2 mouse cellular contexts compared by ENCODE assay signal in the genomic region with DNA sequence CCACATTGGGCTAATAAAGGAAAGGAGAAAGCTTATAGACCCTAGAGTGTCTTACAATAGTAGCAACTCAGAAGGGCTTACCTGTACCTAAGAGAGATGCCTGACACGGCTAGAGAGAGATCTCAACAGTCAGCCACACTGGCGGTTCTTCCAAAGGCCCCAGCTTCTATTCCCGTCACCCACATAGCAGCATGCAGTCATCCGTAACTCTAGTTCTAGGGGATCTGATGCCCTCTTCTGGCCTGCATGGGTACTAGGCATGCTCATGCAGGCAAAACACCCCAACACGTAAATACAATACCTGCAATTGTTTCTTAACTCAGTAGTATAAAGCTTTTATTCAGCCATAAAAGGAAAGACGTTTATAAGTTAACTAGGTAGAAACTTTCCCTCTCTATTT.
TF ChIP-seq lines count a peak whose summit lies in the region.

No protein-coding gene starts in this region.

TF ChIP-seq in CH12.LX, 34 proteins besides CTCF, POLR2A, EP300 and RAD21:
- TF ChIP-seq TCF12 (IDR thresholded peaks at IDR 0.05; ENCODE audit: low read depth, low read length) (no peak), ELF1 (IDR thresholded peaks at IDR 0.05; ENCODE audit: low read depth, low read length) (no peak), ZMIZ1 (IDR thresholded peaks at IDR 0.05; ENCODE audit: low read depth, low read length) (0 out of 2 replicates have a peak, but pooled peaks have one; percentile 25), SMC3 (IDR thresholded peaks at IDR 0.05; ENCODE audit: low read depth, low read length) (0 out of 2 replicates have a peak, but pooled peaks have one; percentile 3)

TF ChIP-seq in MEL, 35 proteins besides CTCF, POLR2A, EP300 and RAD21:
- no peak for TF ChIP-seq MYC (IDR thresholded peaks at IDR 0.05; ENCODE audit: low read depth, low read length)
- TF ChIP-seq SMC3 (IDR thresholded peaks at IDR 0.05; ENCODE audit: low read depth, low read length): 0 out of 2 replicates have a peak, but pooled peaks have one; percentile 20
TF ChIP-seq in MEL: peak in this region for 1.
